ENCODE assay signal across 8 mouse cellular contexts in genomic region chr12:110687894-110688734, GRCm38 (mm10). TPM values are rescaled to one million over a fixed set of nuclear protein-coding genes. Genes with fewer than 3 reads are reported as not detected.
A peak's percentile ranks its signal among the peaks of the same experiment; 100 is the strongest.
DNase-seq lines count a peak whose midpoint lies in the region; ATAC-seq and TF ChIP-seq lines count a peak whose summit lies in the region.

No protein-coding gene starts in this region.

- WGBS in liver, postnatal 0 days (ENCODE audit: insufficient replicate concordance), result 71% methylated on average over 12 of the region's 12 CpGs

- H3K27me3 ChIP-seq in liver, postnatal 0 days (ENCODE audit: insufficient read depth, low read length), result no peaks in the 10 kb centered on the region

- no peak for TF ChIP-seq CTCF in liver, postnatal 0 days (IDR thresholded peaks at IDR 0.05; ENCODE audit: low read depth)

- H3K36me3 ChIP-seq in liver, postnatal 0 days (replicated peaks; ENCODE audit: insufficient read depth, low read length), result peaks cover 36% of the 10 kb centered on the region

- H3K4me1 ChIP-seq in liver, postnatal 0 days (ENCODE audit: insufficient read depth), result no peaks in the 10 kb centered on the region

- peak; percentile 48 for ATAC-seq in liver, postnatal 0 days
- peak; percentile 14 for ATAC-seq in common myeloid progenitor, adult 5-6 weeks (replicated peaks; ENCODE audit: low read depth, poor library complexity, severe bottlenecking)

- intact Hi-C loops in heart, postnatal 10 days (cut with DNase I), result no loop called here

- no peak overlapping the region for H3K27ac ChIP-seq in liver, postnatal 0 days (ENCODE audit: low read depth)

- no peak overlapping the region for H3K9ac ChIP-seq in liver, postnatal 0 days (replicated peaks)

- H3K4me3 ChIP-seq in liver, postnatal 0 days (ENCODE audit: low read depth, low read length), result no peak overlapping the region

- H3K4me2 ChIP-seq in liver, postnatal 0 days (ENCODE audit: low read depth, low read length), result no peak overlapping the region

- TF ChIP-seq EP300 in liver, postnatal 0 days (IDR thresholded peaks at IDR 0.05; ENCODE audit: low read depth), result no peak

- H3K9me3 ChIP-seq in liver, postnatal 0 days (ENCODE audit: low read length), result no peaks in the 10 kb centered on the region

- peak; percentile 49 for DNase-seq in liver, postnatal 0 days
- DNase-seq in liver, result no peak
- peak; percentile 86 to 89 for DNase-seq in heart, postnatal 10 days
- peak; percentile 52 to 55 for DNase-seq in layer of hippocampus, postnatal 14 days (ENCODE audit: low spot score in 2 of 2)
- peak; percentile 52 for DNase-seq in right cerebral cortex, adult 18-20 months
- no peak for DNase-seq in c-Kit-positive CD71-positive TER-119-positive erythroid progenitor cells, embryonic 14.5 days (ENCODE audit: low spot score)
- DNase-seq in cerebellum, adult 8-10 months, result no peak

RNA-seq across cellular contexts. Expression of gene 1700001K19Rik, which starts 5.7 kb away (rescaled TPM):
- polyA plus RNA-seq in liver, postnatal 0 days (2015; fragmentation: Nextera tagmentation; extraction: Ambion mirVana), result not detected in 2 replicates
- total RNA-seq in common myeloid progenitor, adult 5-6 weeks (2017), result not detected in 2 replicates
- total RNA-seq in heart, postnatal 10 days (2021), result not detected
- total RNA-seq in layer of hippocampus, postnatal 14 days (2021), result not detected

RNA-seq across cellular contexts. Expression of gene Hsp90aa1, which starts 14.4 kb away (rescaled TPM):
- polyA plus RNA-seq in liver, postnatal 0 days (2015; fragmentation: Nextera tagmentation; extraction: Ambion mirVana), result 231 and 250 TPM in 2 replicates
- total RNA-seq in common myeloid progenitor, adult 5-6 weeks (2017), result 2,253 and 2,489 TPM in 2 replicates
- total RNA-seq in heart, postnatal 10 days (2021), result 100 to 1,000 TPM; 176 to 182 TPM
- total RNA-seq in layer of hippocampus, postnatal 14 days (2021), result 100 to 1,000 TPM; 938 to 989 TPM

RNA-seq across cellular contexts. Expression of gene Wdr20, which starts 49.6 kb away (rescaled TPM):
- polyA plus RNA-seq in liver, postnatal 0 days (2015; fragmentation: Nextera tagmentation; extraction: Ambion mirVana), result 6.4 and 7.0 TPM in 2 replicates
- 29.8 and 32.0 TPM in 2 replicates for total RNA-seq in common myeloid progenitor, adult 5-6 weeks (2017)
- total RNA-seq in heart, postnatal 10 days (2021), result 10 to 100 TPM; 29.0 to 34.0 TPM
- 10 to 100 TPM; 36.9 to 42.8 TPM for total RNA-seq in layer of hippocampus, postnatal 14 days (2021)

Comparison
In these comparisons a context has a peak if more than half of its experiments do, and no peak if none do; other contexts are left out.
1. DNase-seq: peak in liver, postnatal 0 days (single experiment), heart, postnatal 10 days (2 of 2), layer of hippocampus, postnatal 14 days (2 of 2) and right cerebral cortex, adult 18-20 months (single experiment); none in liver (single experiment), c-Kit-positive CD71-positive TER-119-positive erythroid progenitor cells, embryonic 14.5 days (single experiment) and cerebellum, adult 8-10 months (single experiment).
2. RNA of gene Hsp90aa1, which starts 14.4 kb away (total RNA-seq): 2,253 to 2,489 TPM in common myeloid progenitor, adult 5-6 weeks and 938 to 989 TPM in layer of hippocampus, postnatal 14 days; 176 to 182 TPM in heart, postnatal 10 days; every median in the first group is over 4 times any median in the second.